12 mouse cellular contexts compared by ENCODE assay signal in the genomic region with DNA sequence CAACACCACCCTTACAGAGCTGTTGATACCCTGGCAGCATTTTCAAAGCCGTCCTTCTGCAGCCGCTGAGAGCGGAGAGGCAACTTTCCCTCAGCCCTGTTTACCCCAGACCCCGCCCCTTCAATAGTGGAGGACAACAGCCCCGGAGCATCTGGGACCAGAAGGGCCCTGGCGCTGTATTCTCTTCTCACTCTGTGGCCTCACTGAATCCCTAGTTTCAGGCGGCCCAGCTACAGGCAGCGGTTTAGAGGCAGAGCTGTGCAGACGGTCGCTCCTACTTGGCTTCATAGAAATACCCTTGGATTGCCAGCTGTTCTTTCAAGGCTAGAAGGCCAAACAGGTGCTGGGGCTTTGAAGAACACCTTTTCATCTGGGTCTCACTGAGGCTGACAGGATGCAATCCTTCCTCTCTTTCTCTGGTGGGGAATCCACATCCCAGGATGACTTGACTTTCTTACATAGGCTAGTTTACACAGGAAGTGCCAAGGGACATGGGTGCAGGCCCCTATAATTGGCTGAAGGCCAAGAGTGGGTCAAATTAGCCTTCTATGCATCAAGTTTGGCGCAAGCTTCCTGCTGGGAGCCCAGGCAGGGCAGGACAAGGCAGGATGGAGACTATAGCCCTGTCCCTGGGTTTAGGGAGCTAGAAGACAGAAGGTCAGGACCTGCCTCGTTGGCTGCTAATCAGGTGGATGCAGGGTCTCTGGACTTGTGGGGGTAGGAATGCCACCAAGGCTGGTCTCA. TPM values are rescaled to one million over a fixed set of nuclear protein-coding genes. Genes with fewer than 3 reads are reported as not detected.
A peak's percentile ranks its signal among the peaks of the same experiment; 100 is the strongest.
DNase-seq lines count a peak whose midpoint lies in the region; ATAC-seq and TF ChIP-seq lines count a peak whose summit lies in the region.
"Had no signal": no experiment of that assay in that cellular context is flagged by ENCODE, and none has a peak within 500 bp of the region (broad histone marks: within the 10 kb centered on the region; RNA-seq: fewer than 3 reads in every experiment).

No protein-coding gene starts in this region.

- 0 out of 2 replicates have a peak, but pooled peaks have one; percentile 3 for ATAC-seq in kidney, postnatal 0 days (replicated peaks; ENCODE audit: low FRiP score, low read depth)
- ATAC-seq in embryonic facial prominence, embryonic 11.5 days (replicated peaks; ENCODE audit: insufficient number of reproducible peaks, low FRiP score, low TSS enrichment, low read depth) = peak; percentile 31; the same call in 1 of the 2 replicates
- ATAC-seq in hindbrain, embryonic 16.5 days = 0 out of 2 replicates have a peak, but pooled peaks have one; percentile 54
- ATAC-seq in neural tube, embryonic 13.5 days (ENCODE audit: low read depth) = peak; percentile 43; the same call in 1 of the 2 replicates
- ATAC-seq in erythroblast, adult 5-6 weeks (replicated peaks; ENCODE audit: low FRiP score, poor library complexity, severe bottlenecking) = no peak
- ATAC-seq in liver, postnatal 0 days = no peak

- no peak overlapping the region for H3K4me3 ChIP-seq in kidney, postnatal 0 days (replicated peaks; ENCODE audit: low read depth, low read length)
- no peak overlapping the region for H3K4me3 ChIP-seq in embryonic facial prominence, embryonic 11.5 days (ENCODE audit: low read depth, low read length)
- H3K4me3 ChIP-seq in hindbrain, embryonic 16.5 days (ENCODE audit: low read length) = no peak overlapping the region
- no peak overlapping the region for H3K4me3 ChIP-seq in neural tube, embryonic 13.5 days
- H3K4me3 ChIP-seq in left cerebral cortex, adult 2 months = no peak overlapping the region
- H3K4me3 ChIP-seq in liver, postnatal 0 days (ENCODE audit: low read depth, low read length) = no peak overlapping the region
- H3K4me3 ChIP-seq: embryonic facial prominence, embryonic 15.5 days; myocyte had no signal

- no peaks in the 10 kb centered on the region for H3K9me3 ChIP-seq in kidney, postnatal 0 days (replicated peaks; ENCODE audit: low read length)
- H3K9me3 ChIP-seq in embryonic facial prominence, embryonic 11.5 days (replicated peaks; ENCODE audit: control insufficient read depth, low read length) = no peaks in the 10 kb centered on the region
- no peaks in the 10 kb centered on the region for H3K9me3 ChIP-seq in hindbrain, embryonic 16.5 days (ENCODE audit: control insufficient read depth, low read length)
- no peaks in the 10 kb centered on the region for H3K9me3 ChIP-seq in neural tube, embryonic 13.5 days
- no peaks in the 10 kb centered on the region for H3K9me3 ChIP-seq in liver, postnatal 0 days (ENCODE audit: low read length)
- H3K9me3 ChIP-seq: embryonic facial prominence, embryonic 15.5 days had no signal

- 8% methylated on average over 12 of the region's 12 CpGs for WGBS in kidney, postnatal 0 days
- 3% methylated on average over 12 of the region's 12 CpGs for WGBS in embryonic facial prominence, embryonic 11.5 days
- 8% methylated on average over 12 of the region's 12 CpGs for WGBS in hindbrain, embryonic 16.5 days
- 3% methylated on average over 12 of the region's 12 CpGs for WGBS in neural tube, embryonic 13.5 days
- WGBS in liver, postnatal 0 days (ENCODE audit: insufficient replicate concordance) = 5% methylated on average over 12 of the region's 12 CpGs

- peak overlapping the region; percentile 27; the same call in 1 of the 2 replicates for H3K27ac ChIP-seq in kidney, postnatal 0 days
- no peak overlapping the region for H3K27ac ChIP-seq in embryonic facial prominence, embryonic 11.5 days (replicated peaks; ENCODE audit: low read depth, low read length)
- H3K27ac ChIP-seq in hindbrain, embryonic 16.5 days (ENCODE audit: low read depth, low read length) = peak overlapping the region; percentile 69
- H3K27ac ChIP-seq in neural tube, embryonic 13.5 days (replicated peaks) = peak overlapping the region; percentile 82
- H3K27ac ChIP-seq in left cerebral cortex, adult 2 months = no peak overlapping the region
- H3K27ac ChIP-seq in liver, postnatal 0 days (ENCODE audit: low read depth) = no peak overlapping the region
- H3K27ac ChIP-seq: embryonic facial prominence, embryonic 15.5 days had no signal

- no peaks in the 10 kb centered on the region for H3K36me3 ChIP-seq in kidney, postnatal 0 days (ENCODE audit: insufficient read depth, low read length)
- no peaks in the 10 kb centered on the region for H3K36me3 ChIP-seq in embryonic facial prominence, embryonic 11.5 days (replicated peaks; ENCODE audit: control insufficient read depth, insufficient read depth, low read depth, low read length)
- no peaks in the 10 kb centered on the region for H3K36me3 ChIP-seq in hindbrain, embryonic 16.5 days (ENCODE audit: control insufficient read depth, insufficient read depth, low read length)
- no peaks in the 10 kb centered on the region for H3K36me3 ChIP-seq in neural tube, embryonic 13.5 days
- no peaks in the 10 kb centered on the region for H3K36me3 ChIP-seq in liver, postnatal 0 days (replicated peaks; ENCODE audit: insufficient read depth, low read length)
- H3K36me3 ChIP-seq: embryonic facial prominence, embryonic 15.5 days had no signal

- TF ChIP-seq CTCF in kidney, postnatal 0 days (IDR thresholded peaks at IDR 0.05; ENCODE audit: low read depth) = no peak
- TF ChIP-seq CTCF in left cerebral cortex, adult 2 months (IDR thresholded peaks at IDR 0.05) = no peak
- no peak for TF ChIP-seq CTCF in liver, postnatal 0 days (IDR thresholded peaks at IDR 0.05; ENCODE audit: low read depth)

- DNase-seq in kidney, postnatal 0 days (ENCODE audit: low spot score) = peak; percentile 66
- DNase-seq in kidney, postnatal 36 days = no peak
- DNase-seq in embryonic facial prominence, embryonic 11.5 days (ENCODE audit: low spot score) = peak; percentile 62
- no peak for DNase-seq in left cerebral cortex, adult 2 months (ENCODE audit: extremely low spot score in 1 of 2, low spot score in 2 of 2)
- no peak for DNase-seq in liver, postnatal 0 days
- DNase-seq: adrenal gland, adult 8-10 months had no signal

- peaks cover 41% of the 10 kb centered on the region for H3K27me3 ChIP-seq in kidney, postnatal 0 days (ENCODE audit: insufficient read depth, low read length)
- H3K27me3 ChIP-seq in embryonic facial prominence, embryonic 11.5 days (ENCODE audit: control insufficient read depth, insufficient read depth, low read length) = peaks cover 48% of the 10 kb centered on the region
- peaks cover 18% of the 10 kb centered on the region for H3K27me3 ChIP-seq in hindbrain, embryonic 16.5 days (replicated peaks; ENCODE audit: control insufficient read depth, insufficient read depth, low read length)
- H3K27me3 ChIP-seq in neural tube, embryonic 13.5 days = peaks cover 93% of the 10 kb centered on the region
- peaks cover 93% of the 10 kb centered on the region for H3K27me3 ChIP-seq in liver, postnatal 0 days (ENCODE audit: insufficient read depth, low read length)

- no peak overlapping the region for H3K4me2 ChIP-seq in kidney, postnatal 0 days (ENCODE audit: low read length)
- no peak overlapping the region for H3K4me2 ChIP-seq in embryonic facial prominence, embryonic 11.5 days (ENCODE audit: low read depth, low read length)
- H3K4me2 ChIP-seq in hindbrain, embryonic 16.5 days (ENCODE audit: low read length) = no peak overlapping the region
- H3K4me2 ChIP-seq in neural tube, embryonic 13.5 days = peak overlapping the region; percentile 15
- H3K4me2 ChIP-seq in liver, postnatal 0 days (ENCODE audit: low read depth, low read length) = no peak overlapping the region
- H3K4me2 ChIP-seq: embryonic facial prominence, embryonic 15.5 days had no signal

- TF ChIP-seq EP300 in liver, postnatal 0 days (IDR thresholded peaks at IDR 0.05; ENCODE audit: low read depth) = no peak

- no peak overlapping the region for H3K9ac ChIP-seq in kidney, postnatal 0 days (ENCODE audit: low read depth, low read length)
- no peak overlapping the region for H3K9ac ChIP-seq in embryonic facial prominence, embryonic 11.5 days (replicated peaks; ENCODE audit: low read length)
- H3K9ac ChIP-seq in hindbrain, embryonic 16.5 days (ENCODE audit: low read depth, low read length) = no peak overlapping the region
- 0 out of 2 replicates have a peak overlapping the region, but pooled peaks have one; percentile 35 for H3K9ac ChIP-seq in neural tube, embryonic 13.5 days
- no peak overlapping the region for H3K9ac ChIP-seq in liver, postnatal 0 days (replicated peaks)
- H3K9ac ChIP-seq: embryonic facial prominence, embryonic 15.5 days had no signal

- peaks cover 12% of the 10 kb centered on the region; the same call in 1 of the 2 replicates for H3K4me1 ChIP-seq in kidney, postnatal 0 days (replicated peaks; ENCODE audit: insufficient read depth, low read length)
- peaks cover 2% of the 10 kb centered on the region for H3K4me1 ChIP-seq in embryonic facial prominence, embryonic 11.5 days (ENCODE audit: control insufficient read depth, insufficient read depth, low read length)
- H3K4me1 ChIP-seq in hindbrain, embryonic 16.5 days (ENCODE audit: control insufficient read depth, insufficient read depth, low read depth, low read length) = peaks cover 37% of the 10 kb centered on the region
- H3K4me1 ChIP-seq in neural tube, embryonic 13.5 days (replicated peaks) = peaks cover 60% of the 10 kb centered on the region
- no peaks in the 10 kb centered on the region for H3K4me1 ChIP-seq in liver, postnatal 0 days (ENCODE audit: insufficient read depth)

- intact Hi-C loops in left cerebral cortex, adult 2 months (cut with DNase I) = no loop called here

RNA-seq across cellular contexts. Expression of a gene that starts 15.8 kb away (rescaled TPM):
- 44.8 and 50.9 TPM in 2 replicates for polyA plus RNA-seq in kidney, postnatal 0 days (2015; fragmentation: Nextera tagmentation; extraction: Ambion mirVana)
- 3.0 and 5.9 TPM in 2 replicates for polyA plus RNA-seq in embryonic facial prominence, embryonic 11.5 days (2014; fragmentation: Nextera tagmentation; extraction: Ambion mirVana)
- polyA plus RNA-seq in hindbrain, embryonic 16.5 days (2015; fragmentation: Nextera tagmentation; extraction: Ambion mirVana) = 24.9 and 26.7 TPM in 2 replicates
- 43.3 and 46.4 TPM in 2 replicates for polyA plus RNA-seq in neural tube, embryonic 13.5 days (2015; fragmentation: Nextera tagmentation; extraction: Ambion mirVana)
- total RNA-seq in left cerebral cortex, adult 2 months (2021) = under 1 TPM; 0.19 to 0.27 TPM
- total RNA-seq in erythroblast, adult 5-6 weeks (2015; ENCODE audit: low replicate concordance) = not detected in 2 replicates
- total RNA-seq in erythroblast, adult 5-6 weeks (2017; ENCODE audit: low replicate concordance) = not detected in 2 replicates
- polyA plus RNA-seq in liver, postnatal 0 days (2015; fragmentation: Nextera tagmentation; extraction: Ambion mirVana) = not detected in 2 replicates
- total RNA-seq: adrenal gland, adult 8-10 months had no signal
- polyA plus RNA-seq: heart, embryonic 14.5 days; myocyte had no signal

Comparison
In these comparisons a context has a peak if more than half of its experiments do, and no peak if none do; other contexts are left out.
1. DNase-seq: peak in kidney, postnatal 0 days (single experiment) and embryonic facial prominence, embryonic 11.5 days (single experiment); none in kidney, postnatal 36 days (0 of 2), left cerebral cortex, adult 2 months (0 of 2) and liver, postnatal 0 days (single experiment).
2. ATAC-seq: peak in kidney, postnatal 0 days (single experiment), embryonic facial prominence, embryonic 11.5 days (single experiment), hindbrain, embryonic 16.5 days (single experiment) and neural tube, embryonic 13.5 days (single experiment); none in erythroblast, adult 5-6 weeks (single experiment) and liver, postnatal 0 days (single experiment).
3. H3K27ac ChIP-seq: peak in kidney, postnatal 0 days (single experiment), hindbrain, embryonic 16.5 days (single experiment) and neural tube, embryonic 13.5 days (single experiment); none in embryonic facial prominence, embryonic 11.5 days (single experiment), left cerebral cortex, adult 2 months (single experiment) and liver, postnatal 0 days (single experiment).